Mouse (Mus musculus): ENCODE results near the gene Map3k20. TPM values are rescaled to one million over a fixed set of nuclear protein-coding genes. Genes with fewer than 3 reads are reported as not detected.

The Map3k20 gene
- polyA plus RNA-seq, 1 experiment, result 3.0 TPM

DNA sequence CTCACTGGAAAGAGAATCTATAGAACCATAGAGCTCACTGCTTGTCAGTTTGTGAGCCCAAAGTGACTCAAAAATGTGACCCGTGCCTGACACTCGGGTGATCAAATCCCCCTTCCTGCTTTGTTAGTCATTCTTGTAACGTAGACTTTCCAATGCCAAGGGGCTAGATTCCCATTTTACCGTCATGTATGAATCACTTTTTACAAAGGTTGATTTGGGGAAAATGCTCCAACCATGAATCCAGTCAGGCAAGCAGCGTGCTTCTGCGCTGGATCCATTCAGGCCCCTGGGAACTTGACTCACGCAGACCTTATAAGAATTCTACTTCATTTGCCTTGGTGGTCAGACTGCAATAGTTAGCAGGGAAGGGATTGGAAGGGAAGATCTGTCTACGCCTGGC is 66.3 kb downstream of the Map3k20 start:
- Histone ChIP-seq H3K27me3 (ENCODE audit: control insufficient read depth, insufficient read depth, low read length) (no peaks in the 10 kb centered on the region), H3K4me3 (ENCODE audit: extremely low read depth, insufficient read depth, insufficient read length) (no peak overlapping the region), H3K4me1 (ENCODE audit: control insufficient read depth, insufficient read depth, insufficient read length) (no peaks in the 10 kb centered on the region; the same call in 1 of the 2 replicates), H3K36me3 (ENCODE audit: control insufficient read depth, insufficient read depth, low read length) (no peaks in the 10 kb centered on the region), H3K27ac (ENCODE audit: insufficient read depth, low read length) (no peak overlapping the region)
- 95% methylated on average over 8 of the region's 8 CpGs for WGBS
- no peak for DNase-seq (ENCODE audit: low read depth in 1 of 2, low spot score in 2 of 2)
- TF ChIP-seq CTCF (IDR thresholded peaks at IDR 0.05; ENCODE audit: extremely low read depth, insufficient read depth, insufficient read length, insufficient replicate concordance) (no peak), POLR2A (IDR thresholded peaks at IDR 0.05; ENCODE audit: low read depth, low read length) (no peak)

- no peak overlapping the region for H3K27ac ChIP-seq (ENCODE audit: insufficient read depth, low read length)
- H3K27me3 ChIP-seq (ENCODE audit: control insufficient read depth, insufficient read depth, low read length), result no peaks in the 10 kb centered on the region
- H3K36me3 ChIP-seq (ENCODE audit: control insufficient read depth, insufficient read depth, low read length), result no peaks in the 10 kb centered on the region
- no peak overlapping the region for H3K4me3 ChIP-seq (ENCODE audit: extremely low read depth, insufficient read depth, insufficient read length)
- no peak for DNase-seq (ENCODE audit: low read depth in 1 of 2, low spot score in 2 of 2)
- no peaks in the 10 kb centered on the region; the same call in 1 of the 2 replicates for H3K4me1 ChIP-seq (ENCODE audit: control insufficient read depth, insufficient read depth, insufficient read length)
- TF ChIP-seq POLR2A (IDR thresholded peaks at IDR 0.05; ENCODE audit: low read depth, low read length) (no peak), CTCF (IDR thresholded peaks at IDR 0.05; ENCODE audit: extremely low read depth, insufficient read depth, insufficient read length, insufficient replicate concordance) (no peak)
Observed at GRCm38 (mm10) chr2:72352756-72353155, 67.3 kb downstream of the Map3k20 start.

DNA sequence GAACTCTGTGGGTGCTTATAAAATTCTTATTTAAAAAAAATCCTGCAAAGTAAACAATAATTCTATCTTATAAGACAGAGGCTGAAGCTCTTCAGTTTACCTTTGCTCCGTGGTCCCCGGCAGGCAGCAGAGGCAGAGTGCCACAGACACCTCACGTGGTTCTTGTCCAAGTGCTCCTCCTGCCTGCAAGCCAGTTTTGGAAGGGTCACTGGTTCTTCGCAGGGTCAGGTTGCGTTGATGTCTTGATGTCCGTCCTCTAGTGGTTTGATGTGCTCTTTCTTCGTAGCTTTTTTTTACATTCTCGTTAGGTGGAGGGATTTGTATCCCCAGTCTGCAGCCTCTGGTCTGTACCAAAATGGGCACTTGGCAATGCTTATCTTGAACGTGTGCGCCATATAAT is 71.0 kb downstream of the Map3k20 start:
- 97% methylated on average over 10 of the region's 10 CpGs for WGBS
- H3K4me3 ChIP-seq (ENCODE audit: extremely low read depth, insufficient read depth, insufficient read length), result no peak overlapping the region
- TF ChIP-seq CTCF (IDR thresholded peaks at IDR 0.05; ENCODE audit: extremely low read depth, insufficient read depth, insufficient read length, insufficient replicate concordance) (no peak), POLR2A (IDR thresholded peaks at IDR 0.05; ENCODE audit: low read depth, low read length) (no peak)
- no peak for DNase-seq (ENCODE audit: low read depth in 1 of 2, low spot score in 2 of 2)
- H3K27ac ChIP-seq (ENCODE audit: insufficient read depth, low read length), result no peak overlapping the region
- H3K27me3 ChIP-seq (ENCODE audit: control insufficient read depth, insufficient read depth, low read length), result no peaks in the 10 kb centered on the region
- no peaks in the 10 kb centered on the region for H3K4me1 ChIP-seq (ENCODE audit: control insufficient read depth, insufficient read depth, insufficient read length)
- H3K36me3 ChIP-seq (ENCODE audit: control insufficient read depth, insufficient read depth, low read length), result no peaks in the 10 kb centered on the region; the same call in 1 of the 2 replicates

DNA sequence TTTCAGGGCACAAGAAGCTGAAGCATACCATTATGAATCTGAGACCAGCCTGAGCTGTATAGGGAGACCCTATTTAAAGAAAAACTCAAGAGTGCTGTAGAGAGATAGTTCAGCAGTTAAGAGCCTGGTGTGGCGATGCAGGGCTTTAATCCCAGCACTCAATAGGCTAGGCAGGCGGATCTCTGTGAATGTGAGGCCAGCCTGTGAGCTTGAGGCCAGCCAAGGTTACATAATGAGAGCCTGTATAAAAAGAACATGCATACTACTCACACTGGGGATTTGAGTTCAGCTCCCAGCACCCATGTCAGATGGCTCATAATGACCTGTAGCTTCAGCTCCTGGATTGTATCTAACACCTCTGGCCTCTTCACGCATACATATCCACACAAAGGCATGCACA is 76.1 kb downstream of the Map3k20 start:
- Histone ChIP-seq H3K36me3 (ENCODE audit: control insufficient read depth, insufficient read depth, low read length) (no peaks in the 10 kb centered on the region; the same call in 1 of the 2 replicates), H3K4me1 (ENCODE audit: control insufficient read depth, insufficient read depth, insufficient read length) (peaks cover 2% of the 10 kb centered on the region; the same call in 1 of the 2 replicates), H3K27me3 (ENCODE audit: control insufficient read depth, insufficient read depth, low read length) (no peaks in the 10 kb centered on the region), H3K4me3 (ENCODE audit: extremely low read depth, insufficient read depth, insufficient read length) (no peak overlapping the region), H3K27ac (ENCODE audit: insufficient read depth, low read length) (no peak overlapping the region)
- DNase-seq (ENCODE audit: low read depth in 1 of 2, low spot score in 2 of 2), result no peak
- TF ChIP-seq POLR2A (IDR thresholded peaks at IDR 0.05; ENCODE audit: low read depth, low read length), result no peak
- 98% methylated on average over 3 of the region's 3 CpGs for WGBS

- Histone ChIP-seq H3K4me1 (ENCODE audit: control insufficient read depth, insufficient read depth, insufficient read length) (peaks cover 2% of the 10 kb centered on the region; the same call in 1 of the 2 replicates), H3K27me3 (ENCODE audit: control insufficient read depth, insufficient read depth, low read length) (no peaks in the 10 kb centered on the region), H3K27ac (ENCODE audit: insufficient read depth, low read length) (no peak overlapping the region), H3K36me3 (ENCODE audit: control insufficient read depth, insufficient read depth, low read length) (no peaks in the 10 kb centered on the region; the same call in 1 of the 2 replicates), H3K4me3 (ENCODE audit: extremely low read depth, insufficient read depth, insufficient read length) (no peak overlapping the region)
- TF ChIP-seq POLR2A (IDR thresholded peaks at IDR 0.05; ENCODE audit: low read depth, low read length), result no peak
- DNase-seq (ENCODE audit: low read depth in 1 of 2, low spot score in 2 of 2), result no peak
- 98% methylated on average over 1 of the region's 1 CpGs for WGBS
Observed at GRCm38 (mm10) chr2:72363449-72363848, 78.0 kb downstream of the Map3k20 start.

GRCm38 (mm10) chr2:72365930-72366329 is 80.5 kb downstream of the Map3k20 start:
- DNase-seq (ENCODE audit: low read depth in 1 of 2, low spot score in 2 of 2), result no peak
- Histone ChIP-seq H3K4me1 (ENCODE audit: control insufficient read depth, insufficient read depth, insufficient read length) (peaks cover 5% of the 10 kb centered on the region), H3K27me3 (ENCODE audit: control insufficient read depth, insufficient read depth, low read length) (no peaks in the 10 kb centered on the region), H3K4me3 (ENCODE audit: extremely low read depth, insufficient read depth, insufficient read length) (no peak overlapping the region), H3K36me3 (ENCODE audit: control insufficient read depth, insufficient read depth, low read length) (no peaks in the 10 kb centered on the region), H3K27ac (ENCODE audit: insufficient read depth, low read length) (no peak overlapping the region)
- WGBS, result 76% methylated on average over 7 of the region's 7 CpGs
- TF ChIP-seq CTCF (IDR thresholded peaks at IDR 0.05; ENCODE audit: extremely low read depth, insufficient read depth, insufficient read length, insufficient replicate concordance) (no peak), POLR2A (IDR thresholded peaks at IDR 0.05; ENCODE audit: low read depth, low read length) (no peak)

DNA sequence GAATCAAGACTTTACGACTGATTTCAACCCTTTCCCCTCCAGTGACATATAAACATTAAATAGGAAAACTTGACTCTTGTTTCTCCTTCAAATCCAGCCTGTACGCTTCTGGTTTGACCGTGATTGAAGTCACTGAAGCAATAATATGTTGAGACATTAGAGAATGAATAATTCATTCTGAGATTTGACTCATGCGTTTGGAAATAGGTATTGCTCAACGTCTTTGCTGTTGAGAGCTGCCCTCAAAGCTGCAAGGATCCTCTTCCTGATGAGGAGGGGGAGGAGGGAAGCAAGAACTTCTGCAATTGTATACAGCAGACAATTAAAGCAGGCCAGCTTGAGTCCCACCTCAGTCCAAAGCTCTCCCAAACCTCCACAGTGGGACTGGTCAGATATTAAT is 81.1 kb downstream of the Map3k20 start:
- DNase-seq (ENCODE audit: low read depth in 1 of 2, low spot score in 2 of 2), result no peak
- H3K27ac ChIP-seq (ENCODE audit: insufficient read depth, low read length), result no peak overlapping the region
- 52% methylated on average over 5 of the region's 5 CpGs for WGBS
- no peak overlapping the region for H3K4me3 ChIP-seq (ENCODE audit: extremely low read depth, insufficient read depth, insufficient read length)
- no peak for TF ChIP-seq POLR2A (IDR thresholded peaks at IDR 0.05; ENCODE audit: low read depth, low read length)
- TF ChIP-seq CTCF (IDR thresholded peaks at IDR 0.05; ENCODE audit: extremely low read depth, insufficient read depth, insufficient read length, insufficient replicate concordance), result no peak
- no peaks in the 10 kb centered on the region for H3K27me3 ChIP-seq (ENCODE audit: control insufficient read depth, insufficient read depth, low read length)
- no peaks in the 10 kb centered on the region for H3K36me3 ChIP-seq (ENCODE audit: control insufficient read depth, insufficient read depth, low read length)
- peaks cover 5% of the 10 kb centered on the region for H3K4me1 ChIP-seq (ENCODE audit: control insufficient read depth, insufficient read depth, insufficient read length)
